Mouse (Mus musculus): Measurements from ENCODE around the gene Nxpe5.

Nxpe5 gene

GRCm38 (mm10) chr5:138277994-138278393, 52.3 kb downstream of the Nxpe5 start:
- no peak for DNase-seq (ENCODE audit: low read depth, low spot score)

DNA sequence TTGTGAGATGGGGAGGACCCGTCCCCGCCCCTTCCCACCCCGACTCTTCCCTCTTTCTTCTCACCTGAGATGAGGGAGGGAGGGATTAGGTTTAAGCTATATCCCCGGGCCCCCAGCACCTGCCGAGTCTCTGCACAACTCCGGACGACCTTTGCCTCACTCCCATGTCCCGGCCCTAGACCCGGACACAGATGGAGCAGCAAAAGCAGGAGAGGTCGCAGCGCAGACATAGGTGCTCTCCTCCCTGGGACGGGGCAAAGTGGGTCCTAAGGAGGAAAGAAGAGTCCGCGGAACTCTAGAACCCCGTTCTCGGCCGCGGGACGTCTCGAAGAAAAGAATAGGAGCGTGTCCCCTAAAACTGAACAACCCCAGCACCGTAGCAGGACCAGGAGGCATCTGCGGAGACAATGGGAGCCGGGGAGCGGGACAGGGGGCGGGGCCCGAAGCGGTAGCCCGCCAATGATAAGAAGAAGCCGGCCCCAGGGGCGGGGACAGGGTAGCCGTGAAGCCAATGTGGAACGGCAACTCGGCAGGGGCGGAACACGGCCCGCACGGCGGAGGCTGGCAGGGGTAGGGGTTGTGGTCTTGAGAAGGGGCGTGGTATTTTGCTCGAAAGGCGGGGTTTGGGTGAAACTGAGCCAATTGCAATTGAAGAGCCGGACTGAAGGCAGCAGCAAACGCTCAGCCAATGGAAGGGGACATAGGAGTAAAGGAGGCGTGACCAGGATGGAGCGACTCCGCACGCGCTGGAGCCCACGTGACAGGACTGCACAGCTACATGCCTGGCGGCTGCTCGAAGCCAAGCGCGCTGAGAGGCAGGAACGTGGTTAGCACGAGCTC, 54.1 kb downstream of the Nxpe5 start, which contains the start of the genes Gm43720, Gpc2 and Stag3:
Gm43720 (minus strand) TSS at position 374 of the 840 bp plus-strand sequence.
Gpc2 (minus strand) TSS at position 421 of the 840 bp plus-strand sequence.
Stag3 (plus strand) TSS at position 656 of the 840 bp plus-strand sequence.
- peak; percentile 99 for DNase-seq (ENCODE audit: low read depth, low spot score)

DNA sequence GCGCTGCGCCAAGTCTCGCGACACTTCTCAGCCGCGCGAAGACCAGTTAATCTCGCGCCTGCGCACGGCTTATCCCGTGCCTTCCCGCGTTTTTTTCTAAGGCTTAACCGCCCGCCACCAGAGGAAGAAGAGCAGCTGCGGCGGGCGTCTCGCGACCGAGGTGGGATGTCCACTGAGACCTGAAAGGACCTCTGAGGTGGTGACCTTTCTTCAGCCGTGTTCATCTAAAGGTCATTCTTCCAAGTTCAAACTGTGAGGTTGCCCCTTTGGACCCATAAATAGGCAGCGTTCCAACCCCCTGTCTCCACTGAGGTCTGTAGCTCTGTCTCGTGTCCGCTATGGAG, 54.7 kb downstream of the Nxpe5 start:
- DNase-seq (ENCODE audit: low read depth, low spot score) = no peak

DNA sequence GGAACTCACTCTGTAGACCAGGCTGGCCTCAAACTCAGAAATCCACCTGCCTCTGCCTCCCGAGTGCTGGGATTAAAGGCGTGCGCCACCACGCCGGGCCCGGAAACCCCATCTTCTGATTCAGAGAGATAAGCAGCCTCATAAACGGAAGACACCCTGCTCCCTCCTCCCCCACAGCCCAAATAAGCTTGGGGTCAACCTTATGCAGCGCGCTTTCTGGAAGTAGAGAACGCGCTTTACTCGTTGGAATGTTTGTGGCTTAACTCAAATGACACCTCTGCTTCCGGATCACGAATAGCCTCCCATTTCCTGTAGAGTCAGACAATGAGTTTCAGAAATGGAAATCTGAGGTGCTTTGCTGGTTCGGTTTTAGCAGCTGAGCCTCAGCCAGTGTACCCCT, 55.1 kb downstream of the Nxpe5 start:
- DNase-seq (ENCODE audit: low read depth, low spot score) = no peak

GRCm38 (mm10) chr5:138281798-138282197, 56.1 kb downstream of the Nxpe5 start:
- DNase-seq (ENCODE audit: low read depth, low spot score) = no peak

- no peak for DNase-seq (ENCODE audit: low read depth, low spot score)
Observed at GRCm38 (mm10) chr5:138283540-138283939, 57.8 kb downstream of the Nxpe5 start.

DNA sequence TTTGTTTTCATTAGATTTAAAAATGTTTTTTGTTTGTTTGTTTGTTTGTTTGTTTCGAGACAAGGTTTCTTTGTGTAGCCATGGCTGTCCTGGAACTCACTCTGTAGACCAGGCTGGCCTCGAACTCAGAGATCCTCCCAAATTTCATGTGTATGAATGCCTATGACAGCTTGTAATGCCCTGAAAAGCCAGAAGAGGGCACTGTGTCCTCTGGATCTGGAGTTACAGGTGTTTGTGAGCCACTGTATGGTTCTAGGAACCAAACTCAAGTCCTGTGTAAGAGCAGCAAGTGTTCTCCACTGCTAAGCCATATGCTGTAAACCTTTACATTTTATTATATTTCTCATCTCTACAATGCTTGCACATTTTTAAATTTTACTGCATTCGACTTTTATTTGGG, 62.2 kb downstream of the Nxpe5 start:
- DNase-seq (ENCODE audit: low read depth, low spot score) = no peak

GRCm38 (mm10) chr5:138291638-138292037, 65.9 kb downstream of the Nxpe5 start:
- DNase-seq (ENCODE audit: low read depth, low spot score) = no peak

GRCm38 (mm10) chr5:138294158-138294557, 68.5 kb downstream of the Nxpe5 start:
- no peak for DNase-seq (ENCODE audit: low read depth, low spot score)

DNA sequence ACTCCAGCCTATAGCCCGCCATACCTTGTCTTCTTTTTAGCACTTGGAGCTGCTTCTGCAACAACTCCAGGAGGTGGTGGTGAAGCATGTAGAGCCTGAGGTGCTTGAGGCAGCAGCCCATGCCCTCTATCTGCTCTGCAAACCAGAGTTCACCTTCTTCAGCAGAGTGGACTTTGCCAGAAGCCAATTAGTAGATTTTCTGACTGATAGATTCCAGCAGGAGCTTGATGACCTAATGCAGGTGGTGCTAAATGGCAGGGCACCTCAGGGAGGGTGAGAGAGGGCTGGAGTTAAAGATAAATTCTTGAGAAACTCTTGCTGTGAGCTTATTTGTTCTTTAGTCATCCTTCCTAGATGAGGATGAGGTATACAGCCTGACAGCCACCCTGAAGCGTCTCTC, 73.9 kb downstream of the Nxpe5 start:
- no peak for DNase-seq (ENCODE audit: low read depth, low spot score)

Data from mesoderm, embryonic 11.5 days (tissue).